Mouse (Mus musculus): Measurements from ENCODE around the gene Rnf8.

Gene Rnf8

GRCm38 (mm10) chr17:29680174-29680573 is 65.6 kb downstream of the Rnf8 start:
- CTCF ChIA-PET, result interaction anchor here (0.6 kb wide), 1 partner anchor 206 kb away, joined by 4 read pairs; no protein-coding TSS in a partner anchor

GRCm38 (mm10) chr17:29680921-29681320 is 66.3 kb downstream of the Rnf8 start:
- CTCF ChIA-PET, result no interaction called here

GRCm38 (mm10) chr17:29681669-29682068 is 67.1 kb downstream of the Rnf8 start:
- CTCF ChIA-PET, result no interaction called here

GRCm38 (mm10) chr17:29682261-29682660 is 67.7 kb downstream of the Rnf8 start:
- CTCF ChIA-PET, result no interaction called here

- CTCF ChIA-PET, result no interaction called here
Measured at GRCm38 (mm10) chr17:29683127-29683526, 68.5 kb downstream of the Rnf8 start.

GRCm38 (mm10) chr17:29684275-29684674 is 69.7 kb downstream of the Rnf8 start:
- CTCF ChIA-PET, result no interaction called here

GRCm38 (mm10) chr17:29686771-29687170 is 72.2 kb downstream of the Rnf8 start:
- CTCF ChIA-PET, result no interaction called here

GRCm38 (mm10) chr17:29687373-29687772 is 72.8 kb downstream of the Rnf8 start:
- CTCF ChIA-PET, result no interaction called here

- CTCF ChIA-PET, result no interaction called here
Measured at GRCm38 (mm10) chr17:29688610-29689009, 74.0 kb downstream of the Rnf8 start.

- CTCF ChIA-PET, result no interaction called here
Measured at GRCm38 (mm10) chr17:29690257-29690656, 75.7 kb downstream of the Rnf8 start.

- CTCF ChIA-PET, result no interaction called here
Measured at GRCm38 (mm10) chr17:29692827-29693226, 78.2 kb downstream of the Rnf8 start.

- CTCF ChIA-PET, result no interaction called here
Measured at GRCm38 (mm10) chr17:29693571-29693970, 79.0 kb downstream of the Rnf8 start.

GRCm38 (mm10) chr17:29694516-29694915 is 79.9 kb downstream of the Rnf8 start:
- CTCF ChIA-PET, result no interaction called here

All from spleen, embryonic (tissue).